Mouse (Mus musculus) ES-E14 (cell line): ENCODE data around the gene Man2c1. TPM values are rescaled to one million over a fixed set of nuclear protein-coding genes. Genes with fewer than 3 reads are reported as not detected.

Experiments
- DNase-seq: peaks from one replicate; pipeline ENCODE4 v3.0.0-alpha.2; 2013; ENCODE audit warnings: low read depth, low spot score
- H3K27ac ChIP-seq: 2 replicates; pipeline ENCODE4 v1.5.1; 2012; ENCODE audit warnings: low read depth, mild to moderate bottlenecking, low read length, moderate library complexity, mixed read lengths; ENCODE audit not compliant: poor library complexity, insufficient read depth, severe bottlenecking
- H3K36me3 ChIP-seq: 2 replicates; pipeline ENCODE4 v1.6.1; 2012; ENCODE audit warnings: mild to moderate bottlenecking, low read length, moderate library complexity, mixed read lengths; ENCODE audit not compliant: control insufficient read depth, poor library complexity, insufficient read depth, severe bottlenecking
- H3K4me1 ChIP-seq, 2 experiments: fragments of 150-350 bp in 1 of 2; sonication (generic) in 1 of 2; 2 replicates each; pipeline ENCODE4 v1.6.1; 2012; ENCODE audit warnings: low read length in 2 of 2, mild to moderate bottlenecking in 1 of 2, mixed read lengths in 1 of 2; ENCODE audit not compliant: control insufficient read depth in 2 of 2, insufficient read depth in 2 of 2, poor library complexity in 1 of 2
- H3K4me3 ChIP-seq, 2 experiments: fragments of 150-350 bp in 1 of 2; sonication (generic) in 1 of 2; 2 replicates each; pipeline ENCODE4 v1.5.1; 2012; ENCODE audit warnings: low read length in 2 of 2, low read depth in 1 of 2, mild to moderate bottlenecking in 1 of 2, mixed read lengths in 1 of 2; ENCODE audit not compliant: insufficient read depth in 1 of 2, poor library complexity in 1 of 2, severe bottlenecking in 1 of 2
- H3K9ac ChIP-seq: 2 replicates; pipeline ENCODE4 v1.6.1; 2012; ENCODE audit warnings: low read depth, mild to moderate bottlenecking, low read length, mixed read lengths; ENCODE audit not compliant: poor library complexity, insufficient read depth, severe bottlenecking
- H3K9me3 ChIP-seq: fragments of 150-350 bp; sonication (generic); 2 replicates; pipeline ENCODE4 v1.6.1; 2012; ENCODE audit warnings: low read depth, mild to moderate bottlenecking, low read length; ENCODE audit not compliant: control insufficient read depth, insufficient read depth
- CHD2 ChIP-seq: IDR thresholded peaks from 2 replicates; pipeline ENCODE4 v1.6.1; 2014; ENCODE audit warnings: mild to moderate bottlenecking, low read depth, low read length, inconsistent platforms
- HCFC1 ChIP-seq: IDR thresholded peaks from 2 replicates; pipeline ENCODE4 v1.6.1; 2012; ENCODE audit warnings: low read length, inconsistent platforms, borderline replicate concordance; ENCODE audit not compliant: insufficient read depth
- MAFK ChIP-seq: IDR thresholded peaks from 2 replicates; pipeline ENCODE4 v1.6.1; 2014; ENCODE audit warnings: mild to moderate bottlenecking, low read depth, low read length, inconsistent platforms; ENCODE audit not compliant: insufficient read depth
- ZC3H11A ChIP-seq: IDR thresholded peaks from 2 replicates; pipeline ENCODE4 v1.6.1; 2012; ENCODE audit warnings: low read depth, mild to moderate bottlenecking, inconsistent platforms, low read length, borderline replicate concordance
- ZNF384 ChIP-seq: IDR thresholded peaks from 2 replicates; pipeline ENCODE4 v1.6.1; 2012; ENCODE audit warnings: low read depth, low read length, inconsistent platforms
- in situ Hi-C, 2 experiments: fragments of 600-800 bp; cut with MboI; formaldehyde crosslinking; loops; one replicate each; pipeline ENCODE4 v1.15.1; 2025; ENCODE audit warnings: low sequenced_read_pairs in 2 of 2, inconsistent platforms in 1 of 2; ENCODE audit not compliant: unreplicated experiment in 2 of 2
- total RNA-seq: library from RNA; depleted of rRNA; stranded (reverse); fragments of 300-350 nt; gene quantifications from 2 replicates; pipeline ENCODE4 v1.2.3, GENCODE M21; 2012

Man2c1 gene
- total RNA-seq, 1 experiment = 122 TPM

DNA sequence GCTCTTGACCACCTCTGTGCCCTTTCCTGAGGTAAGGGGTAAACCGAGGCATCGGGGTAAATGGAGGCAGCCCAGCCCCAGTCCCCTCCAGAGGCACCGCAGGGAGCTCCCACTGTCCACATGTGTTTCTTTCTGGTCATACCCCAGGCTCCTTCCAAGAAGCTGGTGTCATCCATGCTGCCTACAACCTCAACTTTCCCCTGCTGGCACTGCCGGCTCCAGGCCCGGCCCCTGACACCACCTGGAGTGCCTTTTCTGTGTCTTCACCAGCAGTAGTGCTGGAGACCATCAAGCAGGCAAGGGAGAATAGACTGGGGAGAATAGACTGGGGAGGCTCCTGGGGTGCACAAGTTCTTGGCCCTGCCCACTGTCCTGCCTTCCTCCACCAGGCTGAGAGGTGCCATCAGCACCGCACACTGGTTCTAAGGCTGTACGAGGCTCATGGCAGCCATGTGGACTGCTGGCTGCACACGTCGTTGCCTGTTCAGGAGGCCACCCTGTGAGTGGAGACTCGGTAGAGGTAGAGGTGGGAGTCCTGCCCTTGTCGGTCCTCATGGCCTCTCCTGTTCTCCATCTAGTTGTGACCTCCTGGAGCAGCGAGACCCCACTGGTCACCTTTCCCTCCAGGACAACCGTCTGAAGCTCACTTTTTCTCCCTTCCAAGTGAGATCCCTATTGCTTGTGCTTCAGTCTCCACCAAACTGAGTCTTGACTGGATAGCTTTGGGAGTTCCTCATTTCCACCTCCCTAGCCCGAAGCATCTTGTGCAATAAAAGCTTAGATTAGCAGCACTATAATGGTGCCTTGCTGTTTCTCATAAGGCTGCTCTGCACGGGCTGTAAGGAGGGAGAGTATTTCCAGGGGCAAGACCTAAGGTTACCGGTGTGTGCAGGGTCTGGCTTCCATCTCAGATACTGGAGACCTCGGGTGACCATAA is 11.2 kb downstream of the Man2c1 start:
- TF ChIP-seq ZC3H11A (no peak), CHD2 (no peak), HCFC1 (no peak), ZNF384 (no peak), MAFK (no peak)
- in situ Hi-C loops = no loop called here
- H3K36me3 ChIP-seq = peaks cover 59% of the 10 kb centered on the region
- H3K4me1 ChIP-seq = peaks cover 3% of the 10 kb centered on the region in 2 experiments; a peak in 3 of 4 replicates
- no peak overlapping the region for H3K4me3 ChIP-seq
- DNase-seq = no peak
- no peaks in the 10 kb centered on the region for H3K9me3 ChIP-seq
- no peak overlapping the region for H3K9ac ChIP-seq
- H3K27ac ChIP-seq = no peak overlapping the region

DNA sequence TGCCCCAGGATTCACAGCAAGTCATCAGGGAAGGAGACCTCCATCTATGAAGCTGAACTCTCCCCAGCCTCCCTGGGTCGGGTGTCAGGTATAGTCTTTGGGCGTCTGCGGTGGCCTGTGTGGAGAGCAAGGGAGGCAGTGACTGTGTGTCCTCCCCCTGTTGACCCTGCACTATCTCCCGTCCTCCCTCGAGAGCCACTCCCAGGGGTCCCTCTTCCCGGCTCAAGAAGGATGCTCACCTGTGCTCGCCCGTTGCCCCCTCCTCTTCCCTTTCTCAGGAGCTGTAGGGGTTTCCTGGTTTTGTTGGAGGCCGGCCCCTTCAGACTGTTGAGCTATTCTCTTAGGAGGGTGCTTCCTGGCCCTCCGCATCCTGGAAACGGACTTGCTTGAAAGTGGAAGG is 12.7 kb downstream of the Man2c1 start:
- TF ChIP-seq ZNF384 (no peak), CHD2 (no peak), MAFK (no peak), HCFC1 (no peak), ZC3H11A (no peak)
- Histone ChIP-seq H3K4me3 (no peak overlapping the region), H3K36me3 (peaks cover 44% of the 10 kb centered on the region), H3K4me1 (peaks cover 3 to 10% of the 10 kb centered on the region in 2 experiments; a peak in 3 of 4 replicates), H3K9ac (no peak overlapping the region), H3K9me3 (no peaks in the 10 kb centered on the region), H3K27ac (no peak overlapping the region)
- in situ Hi-C loops = no loop called here
- no peak for DNase-seq

DNA sequence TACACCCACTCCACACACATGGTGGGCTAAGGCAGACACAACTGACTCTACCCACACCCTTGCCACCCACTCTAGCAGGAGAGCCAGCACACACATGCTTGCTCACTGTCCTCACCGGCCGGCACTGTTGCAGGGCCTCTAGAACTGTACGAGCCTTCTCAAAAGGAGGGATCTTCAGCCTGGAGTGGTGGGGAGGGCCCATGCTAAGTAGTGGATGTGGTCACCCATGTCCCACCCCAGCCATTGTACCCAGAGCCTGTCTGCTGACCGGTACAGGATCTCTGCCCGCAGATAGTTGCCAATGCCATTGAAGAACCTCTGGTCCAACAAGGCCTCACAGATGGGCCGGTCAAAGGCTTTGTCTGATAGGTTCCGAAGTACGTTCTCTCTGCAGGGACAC is 14.3 kb downstream of the Man2c1 start:
- Histone ChIP-seq H3K36me3 (peaks cover 31% of the 10 kb centered on the region; the same call in 1 of the 2 replicates), H3K27ac (no peak overlapping the region), H3K9me3 (no peaks in the 10 kb centered on the region), H3K9ac (no peak overlapping the region), H3K4me3 (no peak overlapping the region), H3K4me1 (peaks cover 0 to 11% of the 10 kb centered on the region in 2 experiments; a peak in 3 of 4 replicates)
- in situ Hi-C loops = no loop called here
- TF ChIP-seq ZNF384 (no peak), MAFK (no peak), HCFC1 (no peak), ZC3H11A (no peak), CHD2 (no peak)
- DNase-seq = no peak

DNA sequence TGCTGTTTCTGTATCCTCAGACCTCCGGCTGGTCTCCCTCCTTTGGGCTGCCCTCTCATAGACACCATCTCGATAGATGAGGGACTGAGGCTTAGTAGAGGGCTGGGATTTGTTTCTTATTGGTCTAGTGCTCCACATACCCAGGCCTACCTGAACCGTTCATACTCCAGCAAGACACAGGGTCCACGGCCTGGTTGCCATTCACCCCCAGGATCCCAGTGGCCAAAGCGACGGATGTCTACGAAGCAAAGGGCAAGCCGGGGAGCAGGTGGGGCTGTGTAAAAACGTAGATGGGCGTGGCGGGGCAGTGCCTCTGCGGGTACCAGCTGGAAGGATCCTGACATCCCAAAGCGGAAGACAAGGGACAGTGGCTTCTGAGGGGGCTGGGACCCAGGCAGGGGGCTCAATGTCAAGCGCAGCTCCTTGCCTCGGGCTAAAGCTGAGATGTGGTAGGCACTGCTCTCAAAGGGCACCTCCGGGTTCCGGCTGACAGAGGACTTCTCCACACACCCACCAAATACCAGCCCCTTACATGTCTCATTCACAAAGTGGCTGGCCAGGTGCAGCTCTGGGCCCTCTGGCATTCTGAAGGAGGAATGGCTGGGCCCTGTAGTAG is 16.1 kb downstream of the Man2c1 start:
- no peak for DNase-seq
- in situ Hi-C loops = no loop called here
- H3K27ac ChIP-seq = no peak overlapping the region

More for the DNA sequence above, 16.1 kb downstream of the Man2c1 start:
- Histone ChIP-seq H3K36me3 (peaks cover 14% of the 10 kb centered on the region; the same call in 1 of the 2 replicates), H3K9me3 (no peaks in the 10 kb centered on the region), H3K4me3 (no peak overlapping the region), H3K9ac (no peak overlapping the region), H3K4me1 (peaks cover 0 to 11% of the 10 kb centered on the region in 2 experiments; a peak in 3 of 4 replicates)
- TF ChIP-seq CHD2 = no peak
- no peak for TF ChIP-seq ZNF384
- TF ChIP-seq HCFC1 = no peak
- TF ChIP-seq ZC3H11A = no peak
- no peak for TF ChIP-seq MAFK
